Mouse (Mus musculus) hindbrain, embryonic 16.5 days (tissue): ENCODE results near the gene Iqschfp. TPM values are rescaled to one million over a fixed set of nuclear protein-coding genes. Genes with fewer than 3 reads are reported as not detected.

Experiments used
- ATAC-seq: fragments of 200-750 bp; cut with Nextera tagmentation; 2 replicates; pipeline ENCODE4 v1.8.0; 2017; ENCODE audit warnings: moderate TSS enrichment, moderate library complexity
- H3K27ac ChIP-seq: fragments of 300-500 bp; sonication (generic); 2 replicates; pipeline ENCODE4 v1.5.1; 2014; ENCODE audit warnings: low read depth, mild to moderate bottlenecking, control low read depth, low read length, moderate library complexity
- H3K27me3 ChIP-seq: fragments of 300-500 bp; sonication (generic); replicated peaks from 2 replicates; pipeline ENCODE4 v1.6.1; 2014; ENCODE audit warnings: low read length; ENCODE audit not compliant: control insufficient read depth, insufficient read depth
- H3K36me3 ChIP-seq: fragments of 300-500 bp; sonication (generic); 2 replicates; pipeline ENCODE4 v1.6.1; 2014; ENCODE audit warnings: mild to moderate bottlenecking, low read length, moderate library complexity, mixed read lengths; ENCODE audit not compliant: control insufficient read depth, insufficient read depth
- H3K4me1 ChIP-seq: fragments of 300-500 bp; sonication (generic); 2 replicates; pipeline ENCODE4 v1.6.1; 2014; ENCODE audit warnings: low read depth, low read length; ENCODE audit not compliant: control insufficient read depth, insufficient read depth
- H3K4me2 ChIP-seq: fragments of 300-500 bp; sonication (generic); 2 replicates; pipeline ENCODE4 v1.6.1; 2014; ENCODE audit warnings: mild to moderate bottlenecking, low read length, control low read depth, moderate library complexity
- H3K4me3 ChIP-seq: fragments of 300-500 bp; sonication (generic); 2 replicates; pipeline ENCODE4 v1.5.1; 2014; ENCODE audit warnings: mild to moderate bottlenecking, low read length, control low read depth, moderate library complexity
- H3K9ac ChIP-seq: fragments of 300-500 bp; sonication (generic); 2 replicates; pipeline ENCODE4 v1.6.1; 2014; ENCODE audit warnings: low read depth, mild to moderate bottlenecking, control low read depth, low read length, moderate library complexity
- H3K9me3 ChIP-seq: fragments of 300-500 bp; sonication (generic); 2 replicates; pipeline ENCODE4 v1.6.1; 2014; ENCODE audit warnings: mild to moderate bottlenecking, low read length, moderate library complexity; ENCODE audit not compliant: control insufficient read depth
- WGBS: fragments of 180-500 bp; shearing (Covaris S2); extraction: QIAGEN DNeasy Blood & Tissue Kit; methylation state at CpG from one replicate; pipeline ENCODE4 v1.1.7; 2014; 5-methylcytosine and 5-hydroxymethylcytosine counted together
- polyA plus RNA-seq: library from polyadenylated mRNA; unstranded; fragments of >200 nt; fragmentation: Nextera tagmentation; extraction: Ambion mirVana; gene quantifications from 2 replicates; pipeline ENCODE4 v1.2.1, GENCODE M21; 2015

The Iqschfp gene
- polyA plus RNA-seq, 1 experiment from 2014 or later: 4.8 TPM

- Histone ChIP-seq H3K27ac (no peak overlapping the region), H3K27me3 (no peaks in the 10 kb centered on the region), H3K36me3 (no peaks in the 10 kb centered on the region), H3K4me2 (no peak overlapping the region), H3K9ac (no peak overlapping the region), H3K9me3 (no peaks in the 10 kb centered on the region), H3K4me1 (peaks cover 9% of the 10 kb centered on the region), H3K4me3 (no peak overlapping the region)
- 85% methylated on average over 7 of the region's 7 CpGs for WGBS
- ATAC-seq: no peak
These were observed 675.5 kb downstream of the Iqschfp start for GRCm38 (mm10) chr3:68567581-68567980.

GRCm38 (mm10) chr3:68568149-68568548, 676.1 kb downstream of the Iqschfp start:
- no peak for ATAC-seq
- Histone ChIP-seq H3K9me3 (no peaks in the 10 kb centered on the region), H3K36me3 (no peaks in the 10 kb centered on the region), H3K4me1 (peaks cover 11% of the 10 kb centered on the region), H3K9ac (no peak overlapping the region), H3K4me3 (no peak overlapping the region), H3K4me2 (no peak overlapping the region), H3K27me3 (no peaks in the 10 kb centered on the region), H3K27ac (no peak overlapping the region)
- whole genome bisulfite sequencing: 84% methylated on average over 3 of the region's 3 CpGs

GRCm38 (mm10) chr3:68568716-68569115, 676.7 kb downstream of the Iqschfp start:
- Histone ChIP-seq H3K9me3 (no peaks in the 10 kb centered on the region), H3K9ac (no peak overlapping the region), H3K4me2 (no peak overlapping the region), H3K36me3 (no peaks in the 10 kb centered on the region), H3K27ac (no peak overlapping the region; the same call in 1 of the 2 replicates), H3K4me1 (peaks cover 14% of the 10 kb centered on the region), H3K27me3 (no peaks in the 10 kb centered on the region), H3K4me3 (no peak overlapping the region)
- 48% methylated on average over 7 of the region's 7 CpGs for whole genome bisulfite sequencing
- no peak for ATAC-seq

GRCm38 (mm10) chr3:68570319-68570718, 678.3 kb downstream of the Iqschfp start:
- no peak overlapping the region for H3K27ac ChIP-seq
- no peak overlapping the region for H3K9ac ChIP-seq
- no peak overlapping the region for H3K4me3 ChIP-seq
- WGBS: 85% methylated on average over 4 of the region's 4 CpGs
- peaks cover 21% of the 10 kb centered on the region for H3K4me1 ChIP-seq
- no peaks in the 10 kb centered on the region for H3K9me3 ChIP-seq
- H3K36me3 ChIP-seq: no peaks in the 10 kb centered on the region
- H3K27me3 ChIP-seq: no peaks in the 10 kb centered on the region
- ATAC-seq: no peak
- H3K4me2 ChIP-seq: no peak overlapping the region

GRCm38 (mm10) chr3:68572249-68573225, 680.5 kb downstream of the Iqschfp start:
- ATAC-seq: peak; percentile 95
- H3K9ac ChIP-seq: peak overlapping the region; percentile 82
- peaks cover 42% of the 10 kb centered on the region for H3K4me1 ChIP-seq
- H3K9me3 ChIP-seq: no peaks in the 10 kb centered on the region
- 7% methylated on average over 28 of the region's 28 CpGs for WGBS
- H3K36me3 ChIP-seq: no peaks in the 10 kb centered on the region
- H3K27ac ChIP-seq: peak overlapping the region; percentile 97
- H3K27me3 ChIP-seq: no peaks in the 10 kb centered on the region
- peak overlapping the region; percentile 61 for H3K4me3 ChIP-seq
- H3K4me2 ChIP-seq: peak overlapping the region; percentile 60

GRCm38 (mm10) chr3:68573226-68573624, 681.2 kb downstream of the Iqschfp start:
- ATAC-seq: no peak
- H3K27me3 ChIP-seq: no peaks in the 10 kb centered on the region
- peak overlapping the region; percentile 60 for H3K4me2 ChIP-seq
- WGBS: 15% methylated on average over 3 of the region's 3 CpGs
- peak overlapping the region; percentile 78 for H3K27ac ChIP-seq
- H3K4me1 ChIP-seq: peaks cover 42% of the 10 kb centered on the region
- no peaks in the 10 kb centered on the region for H3K9me3 ChIP-seq
- H3K4me3 ChIP-seq: peak overlapping the region; percentile 61
- no peaks in the 10 kb centered on the region for H3K36me3 ChIP-seq
- peak overlapping the region; percentile 67 for H3K9ac ChIP-seq

GRCm38 (mm10) chr3:68574097-68574496, 682.1 kb downstream of the Iqschfp start:
- H3K4me3 ChIP-seq: peak overlapping the region; percentile 61
- H3K4me1 ChIP-seq: peaks cover 46% of the 10 kb centered on the region
- peak overlapping the region; percentile 60 for H3K4me2 ChIP-seq
- no peaks in the 10 kb centered on the region for H3K9me3 ChIP-seq
- no peak for ATAC-seq
- H3K9ac ChIP-seq: peak overlapping the region; percentile 67
- H3K36me3 ChIP-seq: no peaks in the 10 kb centered on the region
- WGBS: 24% methylated on average over 6 of the region's 8 CpGs
- peak overlapping the region; percentile 78 for H3K27ac ChIP-seq
- H3K27me3 ChIP-seq: no peaks in the 10 kb centered on the region

GRCm38 (mm10) chr3:68574565-68574964, 682.5 kb downstream of the Iqschfp start:
- Histone ChIP-seq H3K9me3 (no peaks in the 10 kb centered on the region), H3K36me3 (no peaks in the 10 kb centered on the region), H3K4me2 (peak overlapping the region; percentile 60), H3K4me1 (peaks cover 46% of the 10 kb centered on the region), H3K9ac (peak overlapping the region; percentile 67), H3K27me3 (no peaks in the 10 kb centered on the region), H3K4me3 (peak overlapping the region; percentile 61), H3K27ac (peak overlapping the region; percentile 78)
- ATAC-seq: no peak
- 25% methylated on average over 8 of the region's 8 CpGs for WGBS

- Histone ChIP-seq H3K4me3 (no peak overlapping the region), H3K4me2 (peak overlapping the region; percentile 60), H3K9me3 (no peaks in the 10 kb centered on the region), H3K36me3 (no peaks in the 10 kb centered on the region), H3K4me1 (peaks cover 46% of the 10 kb centered on the region), H3K27ac (peak overlapping the region; percentile 36), H3K27me3 (no peaks in the 10 kb centered on the region), H3K9ac (no peak overlapping the region)
- no peak for ATAC-seq
- 41% methylated on average over 10 of the region's 10 CpGs for WGBS
These were observed 683.8 kb downstream of the Iqschfp start for GRCm38 (mm10) chr3:68575636-68576340.
